Mouse (Mus musculus) urinary bladder, postnatal 14 days (tissue): ENCODE measurements around the gene Cabcoco1.

Source experiments
- DNase-seq: peaks from one replicate; pipeline ENCODE4 v3.0.0; 2021; ENCODE audit warnings: low spot score

The Cabcoco1 gene

GRCm38 (mm10) chr10:68435754-68436153 lies 105.9 kb downstream of the Cabcoco1 start:
- DNase-seq: no peak

- DNase-seq: no peak
Measured at GRCm38 (mm10) chr10:68435001-68435560, 106.6 kb downstream of the Cabcoco1 start.

- DNase-seq: no peak
Measured at GRCm38 (mm10) chr10:68434045-68434639, 107.6 kb downstream of the Cabcoco1 start.

- DNase-seq: no peak
Measured at GRCm38 (mm10) chr10:68431346-68431745, 110.3 kb downstream of the Cabcoco1 start.

GRCm38 (mm10) chr10:68430929-68431328 lies 110.8 kb downstream of the Cabcoco1 start:
- no peak for DNase-seq

- DNase-seq: no peak
Measured at GRCm38 (mm10) chr10:68420393-68420920, 121.2 kb downstream of the Cabcoco1 start.

- DNase-seq: no peak
Measured at GRCm38 (mm10) chr10:68419893-68420292, 121.8 kb downstream of the Cabcoco1 start.

- no peak for DNase-seq
Measured at GRCm38 (mm10) chr10:68417074-68417790, 124.5 kb downstream of the Cabcoco1 start.

GRCm38 (mm10) chr10:68405936-68406335 lies 135.8 kb downstream of the Cabcoco1 start:
- no peak for DNase-seq

- DNase-seq: no peak
Measured at GRCm38 (mm10) chr10:68396786-68397185, 144.9 kb downstream of the Cabcoco1 start.

GRCm38 (mm10) chr10:68396083-68396482 lies 145.6 kb downstream of the Cabcoco1 start:
- no peak for DNase-seq

- no peak for DNase-seq
Measured at GRCm38 (mm10) chr10:68391640-68392039, 150.1 kb downstream of the Cabcoco1 start.

GRCm38 (mm10) chr10:68388802-68389201 lies 152.9 kb downstream of the Cabcoco1 start:
- no peak for DNase-seq

- no peak for DNase-seq
Measured at GRCm38 (mm10) chr10:68388138-68388537, 153.6 kb downstream of the Cabcoco1 start.
